8 mouse cellular contexts compared by ENCODE assay signal in the genomic region with DNA sequence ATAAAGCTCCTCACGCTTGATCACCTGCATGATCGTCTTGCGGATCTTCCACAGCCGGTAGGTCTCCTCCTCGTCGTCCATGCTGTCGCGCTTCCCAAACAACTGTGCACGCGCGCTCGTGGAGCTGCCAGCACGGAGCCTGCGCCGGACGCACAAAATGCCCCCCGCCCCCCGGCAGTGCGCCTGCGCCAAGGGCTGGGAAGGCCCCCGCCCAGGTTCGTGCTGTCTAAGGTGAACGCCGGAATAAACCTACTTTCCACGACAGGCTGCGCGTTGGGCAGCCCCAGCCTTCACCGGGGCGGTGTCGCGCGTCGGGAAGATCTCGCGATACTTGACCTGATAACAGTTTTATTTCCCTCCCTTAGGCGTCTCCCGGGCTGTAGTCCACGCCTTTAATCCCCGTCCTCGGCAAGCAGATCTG. TPM values are rescaled to one million over a fixed set of nuclear protein-coding genes. Genes with fewer than 3 reads are reported as not detected.
DNase-seq lines count a peak whose midpoint lies in the region; ATAC-seq and TF ChIP-seq lines count a peak whose summit lies in the region.

Gene Polr2e, minus strand, starts transcription at position 237 of the 421 bp plus-strand sequence.

- H3K27ac ChIP-seq in ES-E14 (ENCODE audit: insufficient read depth, low read depth, low read length, poor library complexity, severe bottlenecking), result peak within 1 kb of the TSS; percentile 56
- H3K27ac ChIP-seq in forebrain, embryonic 16.5 days (ENCODE audit: low read length), result peak within 1 kb of the TSS; percentile 16; the same call in 1 of the 2 replicates
- H3K27ac ChIP-seq in layer of hippocampus, adult 2 months, result peak within 1 kb of the TSS; percentile 85
- peak within 1 kb of the TSS; percentile 63 for H3K27ac ChIP-seq in lung, embryonic 14.5 days (ENCODE audit: low read depth)
- H3K27ac ChIP-seq in olfactory bulb, adult 2 months (ENCODE audit: insufficient read depth, low read depth, low read length), result peak within 1 kb of the TSS; percentile 30; the same call in 1 of the 2 replicates
- H3K27ac ChIP-seq in thymus, adult 2 months (ENCODE audit: control insufficient read depth, insufficient read depth, low read length), result peak within 1 kb of the TSS; percentile 36

- H3K9ac ChIP-seq in ES-E14 (ENCODE audit: insufficient read depth, low read depth, low read length, poor library complexity, severe bottlenecking), result peak within 1 kb of the TSS; percentile 91
- peak within 1 kb of the TSS; percentile 64 for H3K9ac ChIP-seq in forebrain, embryonic 16.5 days (replicated peaks; ENCODE audit: low read depth, low read length)
- H3K9ac ChIP-seq in lung, embryonic 14.5 days, result peak within 1 kb of the TSS; percentile 75

- H3K4me3 ChIP-seq in ES-E14 (ENCODE audit: insufficient read depth in 1 of 2, low read depth in 1 of 2, low read length in 2 of 2, poor library complexity in 1 of 2, severe bottlenecking in 1 of 2), result peak within 1 kb of the TSS; percentile 82 to 97
- peak within 1 kb of the TSS; percentile 69 for H3K4me3 ChIP-seq in forebrain, embryonic 16.5 days (replicated peaks; ENCODE audit: low read length)
- peak within 1 kb of the TSS; percentile 96 for H3K4me3 ChIP-seq in layer of hippocampus, adult 2 months
- H3K4me3 ChIP-seq in lung, embryonic 14.5 days (ENCODE audit: low read depth, low read length), result peak within 1 kb of the TSS; percentile 66
- H3K4me3 ChIP-seq in olfactory bulb, adult 2 months (ENCODE audit: insufficient read depth, low read depth, low read length), result peak within 1 kb of the TSS; percentile 91
- peak within 1 kb of the TSS; percentile 87 for H3K4me3 ChIP-seq in thymus, adult 2 months (ENCODE audit: control insufficient read depth, insufficient read depth, low read length)

- H3K27me3 ChIP-seq in forebrain, embryonic 16.5 days (replicated peaks; ENCODE audit: control insufficient read depth, insufficient read depth, low read length), result no peaks in the 10 kb centered on the region
- H3K27me3 ChIP-seq in lung, embryonic 14.5 days (ENCODE audit: insufficient read depth, low read length), result no peaks in the 10 kb centered on the region
- H3K27me3 ChIP-seq in thymus, adult 2 months (ENCODE audit: control insufficient read depth, insufficient read depth, low read length), result no peaks in the 10 kb centered on the region

- no peaks in the 10 kb centered on the region for H3K9me3 ChIP-seq in ES-E14 (ENCODE audit: control insufficient read depth, insufficient read depth, low read depth, low read length)
- H3K9me3 ChIP-seq in forebrain, embryonic 16.5 days (ENCODE audit: control insufficient read depth, low read length), result no peaks in the 10 kb centered on the region
- H3K9me3 ChIP-seq in lung, embryonic 14.5 days (ENCODE audit: low read depth, low read length), result no peaks in the 10 kb centered on the region

- in situ Hi-C loops in ES-E14 (cut with MboI; ENCODE audit: low sequenced_read_pairs in 2 of 2, unreplicated experiment in 2 of 2), result no loop called here

- ATAC-seq in forebrain, embryonic 16.5 days, result peak; percentile 99
- ATAC-seq in lung, embryonic 14.5 days (ENCODE audit: insufficient read depth), result peak; percentile 99

- peak; percentile 29 for TF ChIP-seq CTCF in layer of hippocampus, adult 2 months (conservative IDR thresholded peaks at IDR 0.05)
- TF ChIP-seq CTCF in lung, embryonic 14.5 days (IDR thresholded peaks at IDR 0.05; ENCODE audit: low read depth), result peak; percentile 17; the same call in 1 of the 2 replicates
- TF ChIP-seq CTCF in olfactory bulb, adult 2 months (IDR thresholded peaks at IDR 0.05; ENCODE audit: insufficient read depth, low read depth, low read length), result no peak
- TF ChIP-seq CTCF in thymus, adult 2 months (IDR thresholded peaks at IDR 0.05; ENCODE audit: borderline replicate concordance, control insufficient read depth, extremely low read depth, insufficient read depth, low read length, poor library complexity), result no peak

- H3K36me3 ChIP-seq in ES-E14 (ENCODE audit: control insufficient read depth, insufficient read depth, low read length, poor library complexity, severe bottlenecking), result peaks cover 39% of the 10 kb centered on the region
- H3K36me3 ChIP-seq in forebrain, embryonic 16.5 days (ENCODE audit: control insufficient read depth, insufficient read depth), result peaks cover 16% of the 10 kb centered on the region
- H3K36me3 ChIP-seq in lung, embryonic 14.5 days (ENCODE audit: insufficient read depth), result peaks cover 38% of the 10 kb centered on the region
- peaks cover 12% of the 10 kb centered on the region for H3K36me3 ChIP-seq in thymus, adult 2 months (ENCODE audit: control insufficient read depth, insufficient read depth, low read length)

- peak; percentile 54 for TF ChIP-seq POLR2A in olfactory bulb, adult 2 months (IDR thresholded peaks at IDR 0.05; ENCODE audit: insufficient read depth, low read depth, low read length)
- peak; percentile 63 for TF ChIP-seq POLR2A in thymus, adult 2 months (IDR thresholded peaks at IDR 0.05; ENCODE audit: control insufficient read depth, extremely low read depth, insufficient read depth, low read length, poor library complexity)

- peak; percentile 98 for DNase-seq in ES-E14 (ENCODE audit: low read depth, low spot score)
- peak; percentile 99 for DNase-seq in cerebellum, adult 11-12 months
- DNase-seq in heart, postnatal 36 days, result peak; percentile 95 to 98
- peak; percentile 98 for DNase-seq in layer of hippocampus, adult 2 months (ENCODE audit: low spot score in 2 of 2)
- DNase-seq in lung, embryonic 14.5 days, result peak; percentile 99
- peak; percentile 96 for DNase-seq in thymus, adult 2 months

- intact Hi-C loops in heart, postnatal 36 days (cut with DNase I), result no loop called here

- H3K4me1 ChIP-seq in ES-E14 (ENCODE audit: control insufficient read depth in 2 of 2, insufficient read depth in 2 of 2, low read length in 2 of 2, poor library complexity in 1 of 2), result peaks cover 0 to 17% of the 10 kb centered on the region in 2 experiments; a peak in 3 of 4 replicates
- peaks cover 17% of the 10 kb centered on the region for H3K4me1 ChIP-seq in forebrain, embryonic 16.5 days (replicated peaks; ENCODE audit: control insufficient read depth, insufficient read depth, low read length)
- H3K4me1 ChIP-seq in lung, embryonic 14.5 days (ENCODE audit: insufficient read depth), result peaks cover 10% of the 10 kb centered on the region; the same call in 1 of the 2 replicates
- H3K4me1 ChIP-seq in olfactory bulb, adult 2 months (ENCODE audit: control insufficient read depth, insufficient read depth, low read length), result peaks cover 13% of the 10 kb centered on the region
- H3K4me1 ChIP-seq in thymus, adult 2 months (replicated peaks; ENCODE audit: control insufficient read depth, insufficient read depth, low read length), result peaks cover 7% of the 10 kb centered on the region

- WGBS in forebrain, embryonic 16.5 days, result under 1% methylated on average over 39 of the region's 40 CpGs
- WGBS in lung, embryonic 14.5 days, result 0% methylated on average over 40 of the region's 40 CpGs
- under 1% methylated on average over 40 of the region's 40 CpGs for WGBS in olfactory bulb, adult 2 months
- WGBS in thymus, adult 2 months, result under 1% methylated on average over 40 of the region's 40 CpGs

- H3K4me2 ChIP-seq in forebrain, embryonic 16.5 days (ENCODE audit: low read length), result peak within 1 kb of the TSS; percentile 72
- peak within 1 kb of the TSS; percentile 80 for H3K4me2 ChIP-seq in lung, embryonic 14.5 days

TF ChIP-seq in ES-E14, 5 proteins besides CTCF, POLR2A, EP300 and RAD21:
- TF ChIP-seq HCFC1 (IDR thresholded peaks at IDR 0.05; ENCODE audit: borderline replicate concordance, insufficient read depth, low read length) (peak; percentile 68), MAFK (IDR thresholded peaks at IDR 0.05; ENCODE audit: insufficient read depth, low read depth, low read length) (no peak), ZC3H11A (IDR thresholded peaks at IDR 0.05; ENCODE audit: borderline replicate concordance, low read depth, low read length) (no peak), CHD2 (IDR thresholded peaks at IDR 0.05; ENCODE audit: low read depth, low read length) (peak; percentile 97), ZNF384 (IDR thresholded peaks at IDR 0.05; ENCODE audit: low read depth, low read length) (no peak)

RNA-seq across cellular contexts. Expression of gene Polr2e, which starts in this region (rescaled TPM):
- total RNA-seq in ES-E14 (2012; rRNA removed), result 266 and 293 TPM in 2 replicates
- polyA plus RNA-seq in forebrain, embryonic 16.5 days (2015; fragmentation: Nextera tagmentation; extraction: Ambion mirVana), result 173 and 178 TPM in 2 replicates
- total RNA-seq in heart, postnatal 36 days (2021), result 10 to 100 TPM; 88.5 to 96.4 TPM
- total RNA-seq in layer of hippocampus, adult 2 months (2021), result 10 to 100 TPM; 77.8 to 79.1 TPM
- 240 and 258 TPM in 2 replicates for polyA plus RNA-seq in lung, embryonic 14.5 days (2014; fragmentation: Nextera tagmentation; extraction: Ambion mirVana)
- polyA plus RNA-seq in olfactory bulb, adult 2 months (2012; ENCODE audit: insufficient read depth, insufficient read length, low replicate concordance, missing spikeins), result not detected in 2 replicates
- polyA plus RNA-seq in thymus, adult 2 months (2012; rRNA removed), result 211 and 226 TPM in 2 replicates

Comparison
In these comparisons a context has a peak if more than half of its experiments do, and no peak if none do; other contexts are left out.
1. Peak in every context shown above with its lines: DNase-seq, ATAC-seq, H3K4me3 ChIP-seq and H3K27ac ChIP-seq.
2. RNA of gene Polr2e (polyA plus RNA-seq): 240 to 258 TPM in lung, embryonic 14.5 days, 211 to 226 TPM in thymus, adult 2 months and 173 to 178 TPM in forebrain, embryonic 16.5 days; not detected in olfactory bulb, adult 2 months; every median in the first group is over 100 times any median in the second.
3. H3K27ac ChIP-seq: peak in every context shown above with its lines; median percentile 85 in layer of hippocampus, adult 2 months; 63 in lung, embryonic 14.5 days; 56 in ES-E14; 36 in thymus, adult 2 months; 30 in olfactory bulb, adult 2 months; 16 in forebrain, embryonic 16.5 days.
4. CTCF ChIP-seq: peak in layer of hippocampus, adult 2 months (single experiment) and lung, embryonic 14.5 days (single experiment); none in olfactory bulb, adult 2 months (single experiment) and thymus, adult 2 months (single experiment).